Mouse (Mus musculus): ENCODE results near the gene Gm13539. TPM values are rescaled to one million over a fixed set of nuclear protein-coding genes. Genes with fewer than 3 reads are reported as not detected.
"Not testable (repeated sequence)": the region's sequence is repeated elsewhere in the genome, so short reads cannot be mapped to it uniquely, and the experiment has no call there.

Gene Gm13539
- polyA plus RNA-seq, 1 experiment from 2014 or later = not detected

- Histone ChIP-seq H3K27ac (replicated peaks) (no peak overlapping the region), H3K4me1 (no peaks in the 10 kb centered on the region), H3K36me3 (no peaks in the 10 kb centered on the region), H3K9me3 (replicated peaks) (no peaks in the 10 kb centered on the region), H3K4me3 (replicated peaks) (no peak overlapping the region), H3K9ac (replicated peaks) (no peak overlapping the region), H3K27me3 (replicated peaks) (no peaks in the 10 kb centered on the region), H3K4me2 (no peak overlapping the region)
- 93% methylated on average over 9 of the region's 9 CpGs for WGBS
- no peak for ATAC-seq (ENCODE audit: low FRiP score)
Measured at GRCm38 (mm10) chr2:25779076-25779475, 3.0 kb upstream of the Gm13539 start.

DNA sequence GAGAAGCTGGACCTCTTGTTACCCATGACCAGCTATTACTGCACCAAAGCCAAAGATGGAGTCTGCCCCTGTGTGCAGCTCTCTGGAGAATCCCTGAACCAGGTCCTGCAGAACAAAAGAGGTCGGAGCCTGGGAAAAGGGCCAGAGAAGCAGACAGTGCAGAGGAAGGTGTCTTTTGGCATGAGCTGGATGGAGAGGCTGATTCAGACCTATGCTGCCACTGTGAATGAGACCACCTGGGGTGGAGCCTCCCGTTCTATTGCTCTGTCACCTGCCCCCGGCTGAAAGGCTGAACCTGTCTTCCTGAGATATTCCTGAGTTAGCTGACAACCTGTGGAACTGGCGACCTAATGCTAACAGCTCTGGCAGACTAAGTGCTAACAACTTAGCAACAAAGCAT, 1.1 kb upstream of the Gm13539 start:
- Histone ChIP-seq H3K36me3 (no peaks in the 10 kb centered on the region), H3K9ac (replicated peaks) (no peak overlapping the region), H3K27ac (replicated peaks) (no peak overlapping the region), H3K9me3 (replicated peaks) (no peaks in the 10 kb centered on the region), H3K27me3 (replicated peaks) (no peaks in the 10 kb centered on the region), H3K4me1 (no peaks in the 10 kb centered on the region), H3K4me3 (replicated peaks) (no peak overlapping the region), H3K4me2 (no peak overlapping the region)
- WGBS = 66% methylated on average over 4 of the region's 4 CpGs
- ATAC-seq (ENCODE audit: low FRiP score) = no peak

- H3K4me2 ChIP-seq = no peak overlapping the region
- no peaks in the 10 kb centered on the region for H3K4me1 ChIP-seq
- no peaks in the 10 kb centered on the region for H3K9me3 ChIP-seq (replicated peaks)
- ATAC-seq (ENCODE audit: low FRiP score) = no peak
- H3K9ac ChIP-seq (replicated peaks) = no peak overlapping the region
- H3K27ac ChIP-seq (replicated peaks) = no peak overlapping the region
- 65% methylated on average over 5 of the region's 5 CpGs for WGBS
- no peaks in the 10 kb centered on the region for H3K27me3 ChIP-seq (replicated peaks)
- H3K4me3 ChIP-seq (replicated peaks) = no peak overlapping the region
- H3K36me3 ChIP-seq = no peaks in the 10 kb centered on the region
Measured at GRCm38 (mm10) chr2:25785573-25786322, 3.7 kb downstream of the Gm13539 start.

DNA sequence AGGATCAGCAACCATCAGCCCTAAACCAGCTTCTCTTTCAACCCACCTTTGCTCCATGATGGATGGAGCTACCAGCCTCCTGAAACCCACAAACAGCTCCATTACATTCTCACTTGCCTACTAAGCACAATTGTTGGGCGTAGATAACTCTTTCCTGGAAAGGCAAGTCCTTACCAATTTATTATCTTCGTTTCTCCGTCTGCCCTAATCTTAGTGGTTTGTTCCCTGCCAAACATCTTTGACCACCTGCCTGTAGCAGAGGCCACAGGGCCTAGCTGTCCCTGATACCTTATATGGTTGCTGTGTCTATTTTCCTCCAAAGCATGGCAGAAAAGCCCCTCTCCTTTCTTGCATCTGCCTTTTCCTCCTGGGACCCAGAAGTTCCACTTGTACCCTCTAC, 7.0 kb downstream of the Gm13539 start:
- 93% methylated on average over 3 of the region's 3 CpGs for WGBS
- no peaks in the 10 kb centered on the region for H3K9me3 ChIP-seq (replicated peaks)
- H3K27ac ChIP-seq (replicated peaks) = no peak overlapping the region
- no peak overlapping the region for H3K4me2 ChIP-seq
- no peak overlapping the region for H3K9ac ChIP-seq (replicated peaks)
- ATAC-seq (ENCODE audit: low FRiP score) = no peak
- no peak overlapping the region for H3K4me3 ChIP-seq (replicated peaks)
- no peaks in the 10 kb centered on the region for H3K27me3 ChIP-seq (replicated peaks)
- H3K36me3 ChIP-seq = no peaks in the 10 kb centered on the region
- H3K4me1 ChIP-seq = no peaks in the 10 kb centered on the region

GRCm38 (mm10) chr2:25797635-25798034, 15.6 kb downstream of the Gm13539 start:
- Histone ChIP-seq H3K36me3 (no peaks in the 10 kb centered on the region), H3K27me3 (replicated peaks) (no peaks in the 10 kb centered on the region), H3K27ac (replicated peaks) (no peak overlapping the region), H3K4me2 (no peak overlapping the region), H3K4me1 (peaks cover 5% of the 10 kb centered on the region; the same call in 1 of the 2 replicates), H3K9ac (replicated peaks) (no peak overlapping the region), H3K4me3 (replicated peaks) (no peak overlapping the region), H3K9me3 (replicated peaks) (no peaks in the 10 kb centered on the region)
- 55% methylated on average over 2 of the region's 2 CpGs for WGBS
- ATAC-seq (ENCODE audit: low FRiP score) = no peak

- H3K4me1 ChIP-seq = peaks cover 5% of the 10 kb centered on the region; the same call in 1 of the 2 replicates
- H3K9me3 ChIP-seq (replicated peaks) = no peaks in the 10 kb centered on the region
- H3K4me3 ChIP-seq (replicated peaks) = no peak overlapping the region
- no peaks in the 10 kb centered on the region for H3K36me3 ChIP-seq
- no peak overlapping the region for H3K27ac ChIP-seq (replicated peaks)
- WGBS = 32% methylated on average over 5 of the region's 5 CpGs
- no peak overlapping the region for H3K9ac ChIP-seq (replicated peaks)
- no peak overlapping the region for H3K4me2 ChIP-seq
- no peak for ATAC-seq (ENCODE audit: low FRiP score)
- no peaks in the 10 kb centered on the region for H3K27me3 ChIP-seq (replicated peaks)
Measured at GRCm38 (mm10) chr2:25798065-25798464, 16.0 kb downstream of the Gm13539 start.

GRCm38 (mm10) chr2:25811711-25812110, 29.7 kb downstream of the Gm13539 start:
- Histone ChIP-seq H3K9me3 (replicated peaks) (no peaks in the 10 kb centered on the region), H3K4me3 (replicated peaks) (no peak overlapping the region), H3K36me3 (no peaks in the 10 kb centered on the region), H3K9ac (replicated peaks) (no peak overlapping the region), H3K27ac (replicated peaks) (no peak overlapping the region), H3K27me3 (replicated peaks) (no peaks in the 10 kb centered on the region), H3K4me1 (no peaks in the 10 kb centered on the region), H3K4me2 (no peak overlapping the region)
- WGBS = 74% methylated on average over 2 of the region's 2 CpGs
- ATAC-seq (ENCODE audit: low FRiP score) = no peak

DNA sequence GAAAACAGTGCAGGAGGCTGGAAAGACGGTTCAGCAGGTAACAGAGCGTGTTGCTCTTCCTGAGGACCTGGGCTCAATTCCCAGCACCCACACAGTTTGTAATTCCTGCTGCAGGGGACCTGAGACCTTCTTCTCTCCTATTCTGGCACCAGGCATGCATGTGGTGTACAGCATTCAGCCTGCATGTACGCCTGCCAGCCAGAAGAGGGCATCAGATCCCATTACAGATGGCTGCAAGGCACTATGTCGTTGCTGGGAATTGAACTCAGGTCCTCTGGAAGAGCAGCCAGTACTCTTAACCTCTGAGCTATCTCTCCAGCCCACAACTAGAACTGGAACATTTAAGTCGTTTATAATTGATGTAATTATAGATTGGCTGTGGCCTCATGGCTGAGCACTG, 31.3 kb downstream of the Gm13539 start:
- H3K27me3 ChIP-seq (replicated peaks) = no peaks in the 10 kb centered on the region
- 81% methylated on average over 5 of the region's 5 CpGs for WGBS
- no peaks in the 10 kb centered on the region for H3K4me1 ChIP-seq
- H3K9me3 ChIP-seq (replicated peaks) = no peaks in the 10 kb centered on the region
- no peak overlapping the region for H3K4me3 ChIP-seq (replicated peaks)
- H3K9ac ChIP-seq (replicated peaks) = no peak overlapping the region
- H3K27ac ChIP-seq (replicated peaks) = no peak overlapping the region
- H3K4me2 ChIP-seq = no peak overlapping the region
- no peaks in the 10 kb centered on the region for H3K36me3 ChIP-seq
- no peak for ATAC-seq (ENCODE audit: low FRiP score)

GRCm38 (mm10) chr2:25815748-25816147, 33.7 kb downstream of the Gm13539 start, which contains the start of gene Glt6d1:
TSS of gene Glt6d1 (minus strand) at chr2:25815848.
- not testable (repeated sequence) for H3K4me3 ChIP-seq (replicated peaks); H3K36me3 ChIP-seq; H3K27ac ChIP-seq (replicated peaks); ATAC-seq (ENCODE audit: low FRiP score); H3K27me3 ChIP-seq (replicated peaks); H3K4me1 ChIP-seq; H3K9me3 ChIP-seq (replicated peaks); H3K9ac ChIP-seq (replicated peaks); H3K4me2 ChIP-seq
- WGBS = 80% methylated on average over 1 of the region's 1 CpGs

DNA sequence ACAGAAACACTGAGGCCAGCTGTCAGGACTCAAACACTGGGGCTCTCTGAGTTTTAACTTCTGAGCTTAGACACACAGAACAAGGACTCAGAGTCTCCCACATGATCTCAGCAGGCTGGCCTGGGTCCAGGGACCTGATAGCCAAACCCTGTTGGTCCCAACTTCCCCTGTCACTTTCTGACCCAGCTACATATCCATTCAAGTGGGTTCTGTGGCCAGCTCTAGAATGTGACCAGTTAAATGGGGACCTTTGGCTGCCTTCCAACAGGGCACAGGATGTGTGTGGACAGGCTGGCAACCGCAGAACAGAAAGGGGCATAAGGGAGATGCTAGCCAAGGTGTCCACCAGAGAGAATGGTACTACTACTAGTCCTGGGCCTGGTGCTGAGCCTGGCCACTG, 40.7 kb downstream of the Gm13539 start, which contains the start of gene Lcn9:
TSS of gene Lcn9 (plus strand) at position 348 of the 400 bp plus-strand sequence.
- Histone ChIP-seq H3K4me3 (replicated peaks) (no peak within 1 kb of the TSS), H3K4me2 (no peak within 1 kb of the TSS), H3K27ac (replicated peaks) (no peak within 1 kb of the TSS), H3K9ac (replicated peaks) (no peak within 1 kb of the TSS), H3K27me3 (replicated peaks) (no peaks in the 10 kb centered on the region), H3K36me3 (no peaks in the 10 kb centered on the region), H3K4me1 (no peaks in the 10 kb centered on the region), H3K9me3 (replicated peaks) (no peaks in the 10 kb centered on the region)
- no peak for ATAC-seq (ENCODE audit: low FRiP score)
- 75% methylated on average over 1 of the region's 1 CpGs for WGBS

- Histone ChIP-seq H3K9ac (replicated peaks) (no peak overlapping the region), H3K9me3 (replicated peaks) (no peaks in the 10 kb centered on the region), H3K4me2 (no peak overlapping the region), H3K36me3 (no peaks in the 10 kb centered on the region), H3K4me1 (no peaks in the 10 kb centered on the region), H3K27ac (replicated peaks) (no peak overlapping the region), H3K27me3 (replicated peaks) (no peaks in the 10 kb centered on the region), H3K4me3 (replicated peaks) (no peak overlapping the region)
- ATAC-seq (ENCODE audit: low FRiP score) = no peak
- 93% methylated on average over 3 of the region's 3 CpGs for WGBS
Measured at GRCm38 (mm10) chr2:25824751-25825150, 42.7 kb downstream of the Gm13539 start.

- ATAC-seq (ENCODE audit: low FRiP score) = no peak
- Histone ChIP-seq H3K4me1 (no peaks in the 10 kb centered on the region), H3K36me3 (no peaks in the 10 kb centered on the region), H3K9me3 (replicated peaks) (no peaks in the 10 kb centered on the region), H3K4me2 (no peak overlapping the region), H3K27ac (replicated peaks) (no peak overlapping the region), H3K4me3 (replicated peaks) (no peak overlapping the region), H3K27me3 (replicated peaks) (no peaks in the 10 kb centered on the region), H3K9ac (replicated peaks) (no peak overlapping the region)
- WGBS = 88% methylated on average over 8 of the region's 8 CpGs
Measured at GRCm38 (mm10) chr2:25828344-25828947, 46.4 kb downstream of the Gm13539 start.

All from neural tube, embryonic 15.5 days (tissue).